25 mouse cellular contexts compared by ENCODE assay signal in genomic region chr10:18857244-18857643, GRCm38 (mm10). TPM values are rescaled to one million over a fixed set of nuclear protein-coding genes. Genes with fewer than 3 reads are reported as not detected.
A peak's percentile ranks its signal among the peaks of the same experiment; 100 is the strongest.
DNase-seq lines count a peak whose midpoint lies in the region; ATAC-seq and TF ChIP-seq lines count a peak whose summit lies in the region.
"Had no signal": no experiment of that assay in that cellular context is flagged by ENCODE, and none has a peak within 500 bp of the region (broad histone marks: within the 10 kb centered on the region; RNA-seq: fewer than 3 reads in every experiment).

No protein-coding gene starts in this region.

- no peak for TF ChIP-seq CTCF in stomach, postnatal 0 days (IDR thresholded peaks at IDR 0.05; ENCODE audit: low read depth)

- 52% methylated on average over 4 of the region's 4 CpGs for WGBS in heart, embryonic 10.5 days
- 71% methylated on average over 4 of the region's 4 CpGs for WGBS in stomach, embryonic 15.5 days
- 67% methylated on average over 4 of the region's 4 CpGs for WGBS in stomach, postnatal 0 days
- WGBS in liver, embryonic 13.5 days (ENCODE audit: insufficient replicate concordance): 25% methylated on average over 4 of the region's 4 CpGs

- no peaks in the 10 kb centered on the region for H3K9me3 ChIP-seq in heart, embryonic 10.5 days
- H3K9me3 ChIP-seq in stomach, embryonic 15.5 days: no peaks in the 10 kb centered on the region
- no peaks in the 10 kb centered on the region for H3K9me3 ChIP-seq in stomach, postnatal 0 days (ENCODE audit: control insufficient read depth, low read length)
- H3K9me3 ChIP-seq in liver, embryonic 13.5 days (replicated peaks): no peaks in the 10 kb centered on the region
- H3K9me3 ChIP-seq: embryonic facial prominence, embryonic 12.5 days; embryonic facial prominence, embryonic 15.5 days; forebrain, embryonic 15.5 days; G1E had no signal

- DNase-seq in heart, embryonic 10.5 days (ENCODE audit: low spot score): peak; percentile 79
- DNase-seq in heart, postnatal 10 days: no peak
- DNase-seq in stomach, postnatal 0 days (ENCODE audit: low spot score): no peak
- DNase-seq in liver, embryonic 13.5 days: no peak
- no peak for DNase-seq in thymus, postnatal 25 days
- DNase-seq: adrenal gland, postnatal 10 days; adrenal gland, postnatal 36 days; B cell, adult 2 months; cerebellum, adult 18-20 months; cerebellum, adult 9-10 months; cerebellum, postnatal 14 days; gastrocnemius, postnatal 25 days; heart, adult 2 months; heart, postnatal 4 days had no signal

- TF ChIP-seq EP300 in stomach, postnatal 0 days (optimal IDR thresholded peaks at IDR 0.05): no peak

- no peak overlapping the region for H3K9ac ChIP-seq in stomach, embryonic 15.5 days
- H3K9ac ChIP-seq in stomach, postnatal 0 days (ENCODE audit: low read length): no peak overlapping the region
- H3K9ac ChIP-seq in liver, embryonic 13.5 days: no peak overlapping the region
- H3K9ac ChIP-seq: embryonic facial prominence, embryonic 12.5 days; embryonic facial prominence, embryonic 15.5 days; forebrain, embryonic 15.5 days; hindbrain, embryonic 14.5 days had no signal

- no peaks in the 10 kb centered on the region for H3K27me3 ChIP-seq in heart, embryonic 10.5 days (ENCODE audit: insufficient read depth, poor library complexity, severe bottlenecking)
- no peaks in the 10 kb centered on the region for H3K27me3 ChIP-seq in stomach, embryonic 15.5 days (replicated peaks)
- H3K27me3 ChIP-seq in stomach, postnatal 0 days (ENCODE audit: control insufficient read depth, insufficient read depth, low read length): no peaks in the 10 kb centered on the region
- H3K27me3 ChIP-seq in liver, embryonic 13.5 days: no peaks in the 10 kb centered on the region
- H3K27me3 ChIP-seq: CH12.LX; embryonic facial prominence, embryonic 12.5 days; embryonic facial prominence, embryonic 15.5 days; forebrain, embryonic 15.5 days; Patski had no signal

- intact Hi-C loops in heart, postnatal 10 days (cut with DNase I): no loop called here

- H3K36me3 ChIP-seq in heart, embryonic 10.5 days: peaks cover 8% of the 10 kb centered on the region; the same call in 1 of the 2 replicates
- H3K36me3 ChIP-seq in stomach, embryonic 15.5 days: no peaks in the 10 kb centered on the region
- no peaks in the 10 kb centered on the region for H3K36me3 ChIP-seq in stomach, postnatal 0 days (ENCODE audit: control insufficient read depth, insufficient read depth, low read length)
- H3K36me3 ChIP-seq in liver, embryonic 13.5 days: no peaks in the 10 kb centered on the region
- H3K36me3 ChIP-seq: embryonic facial prominence, embryonic 12.5 days; embryonic facial prominence, embryonic 15.5 days; forebrain, embryonic 15.5 days; G1E had no signal

- H3K4me2 ChIP-seq in stomach, embryonic 15.5 days: no peak overlapping the region
- no peak overlapping the region for H3K4me2 ChIP-seq in stomach, postnatal 0 days (replicated peaks; ENCODE audit: low read depth)
- H3K4me2 ChIP-seq in liver, embryonic 13.5 days: no peak overlapping the region
- H3K4me2 ChIP-seq: embryonic facial prominence, embryonic 12.5 days; embryonic facial prominence, embryonic 15.5 days; forebrain, embryonic 15.5 days; heart, embryonic 11.5 days; hindbrain, embryonic 14.5 days had no signal

- peaks cover 21% of the 10 kb centered on the region for H3K4me1 ChIP-seq in heart, embryonic 10.5 days
- H3K4me1 ChIP-seq in stomach, embryonic 15.5 days: 0 out of 2 replicates have a peak, but pooled peaks cover 3% of the 10 kb centered on the region
- 0 out of 2 replicates have a peak, but pooled peaks cover 2% of the 10 kb centered on the region for H3K4me1 ChIP-seq in stomach, postnatal 0 days (replicated peaks; ENCODE audit: control insufficient read depth, insufficient read depth)
- peaks cover 24% of the 10 kb centered on the region for H3K4me1 ChIP-seq in liver, embryonic 13.5 days (replicated peaks)
- H3K4me1 ChIP-seq: embryonic facial prominence, embryonic 15.5 days; forebrain, embryonic 15.5 days had no signal

- ATAC-seq in stomach, embryonic 15.5 days (ENCODE audit: insufficient read depth, low FRiP score, low read depth): 0 out of 2 replicates have a peak, but pooled peaks have one; percentile 56
- ATAC-seq in stomach, postnatal 0 days (ENCODE audit: low FRiP score, low TSS enrichment): no peak
- peak; percentile 80 for ATAC-seq in liver, embryonic 13.5 days (ENCODE audit: low read depth)
- ATAC-seq: forebrain, embryonic 15.5 days; hindbrain, postnatal 0 days; inflammation-experienced regulatory T-cells, adult 6 months; Patski had no signal

- no peak overlapping the region for H3K4me3 ChIP-seq in heart, embryonic 10.5 days
- no peak overlapping the region for H3K4me3 ChIP-seq in stomach, embryonic 15.5 days (replicated peaks)
- H3K4me3 ChIP-seq in stomach, postnatal 0 days (ENCODE audit: low read depth, low read length): no peak overlapping the region
- H3K4me3 ChIP-seq in liver, embryonic 13.5 days (replicated peaks): no peak overlapping the region
- H3K4me3 ChIP-seq: embryonic facial prominence, embryonic 12.5 days; embryonic facial prominence, embryonic 15.5 days; forebrain, embryonic 15.5 days; heart, adult 2 months had no signal

- H3K27ac ChIP-seq in heart, embryonic 10.5 days: no peak overlapping the region; the same call in 1 of the 2 replicates
- H3K27ac ChIP-seq in stomach, embryonic 15.5 days: no peak overlapping the region
- no peak overlapping the region for H3K27ac ChIP-seq in stomach, postnatal 0 days (replicated peaks)
- H3K27ac ChIP-seq in liver, embryonic 13.5 days: no peak overlapping the region
- H3K27ac ChIP-seq: embryonic facial prominence, embryonic 12.5 days; embryonic facial prominence, embryonic 15.5 days; forebrain, embryonic 15.5 days; heart, adult 2 months; hindbrain, embryonic 14.5 days; hindbrain, postnatal 0 days had no signal

RNA-seq across cellular contexts. Expression of gene Perp, which starts 12.4 kb away (rescaled TPM):
- polyA plus RNA-seq in heart, embryonic 10.5 days (2016; fragmentation: Nextera tagmentation; extraction: Ambion mirVana): 51.5 and 89.4 TPM in 2 replicates
- total RNA-seq in heart, postnatal 10 days (2021): 100 to 1,000 TPM; 216 to 230 TPM
- polyA plus RNA-seq in stomach, embryonic 15.5 days (2015; fragmentation: Nextera tagmentation; extraction: Ambion mirVana): 184 and 297 TPM in 2 replicates
- 1,093 and 1,120 TPM in 2 replicates for polyA plus RNA-seq in stomach, postnatal 0 days (2015; fragmentation: Nextera tagmentation; extraction: Ambion mirVana)
- 10.7 and 13.4 TPM in 2 replicates for polyA plus RNA-seq in liver, embryonic 13.5 days (2015; fragmentation: Nextera tagmentation; extraction: Ambion mirVana)
- total RNA-seq: G1E had no signal
- polyA plus RNA-seq: G1E had no signal
